Mouse (Mus musculus) spleen, adult 12 weeks (tissue): ENCODE data around the gene Selenow.

ENCODE experiments used
- DNase-seq: peaks from one replicate; pipeline ENCODE4 v3.0.0; 2022; ENCODE audit warnings: low spot score

Selenow gene

GRCm38 (mm10) chr7:15905861-15906260 lies 16.3 kb downstream of the Selenow start:
- no peak for DNase-seq

GRCm38 (mm10) chr7:15901366-15902048 lies 20.7 kb downstream of the Selenow start:
- DNase-seq, result no peak

GRCm38 (mm10) chr7:15894251-15894650 lies 28.0 kb downstream of the Selenow start:
- no peak for DNase-seq

- no peak for DNase-seq
Observed at GRCm38 (mm10) chr7:15884127-15884526, 38.1 kb downstream of the Selenow start.

GRCm38 (mm10) chr7:15882317-15882716 lies 39.9 kb downstream of the Selenow start, which contains the start of gene Crxos:
Gene Crxos (plus strand): TSS chr7:15882617.
- DNase-seq, result no peak

- no peak for DNase-seq
Observed at GRCm38 (mm10) chr7:15881831-15882230, 40.4 kb downstream of the Selenow start.

GRCm38 (mm10) chr7:15881388-15881787 lies 40.8 kb downstream of the Selenow start:
- no peak for DNase-seq

- DNase-seq, result no peak
Observed at GRCm38 (mm10) chr7:15879756-15880155, 42.4 kb downstream of the Selenow start, which contains the start of gene Crx. Gene Crx (minus strand): TSS chr7:15879968.
